Mouse (Mus musculus) midbrain, embryonic 15.5 days (tissue): ENCODE measurements around the gene Dapk1. TPM values are rescaled to one million over a fixed set of nuclear protein-coding genes. Genes with fewer than 3 reads are reported as not detected.

Experiments
- ATAC-seq: fragments of 200-750 bp; cut with Nextera tagmentation; replicated peaks from 2 replicates; pipeline ENCODE4 v1.8.0; 2017; ENCODE audit warnings: moderate TSS enrichment
- H3K27ac ChIP-seq: fragments of 300-500 bp; sonication (generic); 2 replicates; pipeline ENCODE4 v1.5.1; 2015; ENCODE audit warnings: mild to moderate bottlenecking, inconsistent platforms
- H3K27me3 ChIP-seq: fragments of 300-500 bp; sonication (generic); replicated peaks from 2 replicates; pipeline ENCODE4 v1.6.1; 2015; ENCODE audit warnings: inconsistent platforms
- H3K36me3 ChIP-seq: fragments of 300-500 bp; sonication (generic); replicated peaks from 2 replicates; pipeline ENCODE4 v1.6.1; 2015; ENCODE audit warnings: inconsistent platforms
- H3K4me1 ChIP-seq: fragments of 300-500 bp; sonication (generic); 2 replicates; pipeline ENCODE4 v1.6.1; 2015; ENCODE audit warnings: inconsistent platforms
- H3K4me2 ChIP-seq: fragments of 300-500 bp; sonication (generic); 2 replicates; pipeline ENCODE4 v1.6.1; 2015; ENCODE audit warnings: inconsistent platforms, mild to moderate bottlenecking, moderate library complexity
- H3K4me3 ChIP-seq: fragments of 300-500 bp; sonication (generic); 2 replicates; pipeline ENCODE4 v1.5.1; 2015; ENCODE audit warnings: mild to moderate bottlenecking, inconsistent platforms
- H3K9ac ChIP-seq: fragments of 300-500 bp; sonication (generic); 2 replicates; pipeline ENCODE4 v1.6.1; 2015; ENCODE audit warnings: mild to moderate bottlenecking, inconsistent platforms
- H3K9me3 ChIP-seq: fragments of 300-500 bp; sonication (generic); 2 replicates; pipeline ENCODE4 v1.6.1; 2016; ENCODE audit warnings: inconsistent platforms
- WGBS: fragments of 180-500 bp; shearing (Covaris S2); methylation state at CpG from one replicate; pipeline ENCODE4 v1.1.7; 2015; ENCODE audit warnings: mixed read lengths; 5-methylcytosine and 5-hydroxymethylcytosine counted together
- polyA plus RNA-seq: library from polyadenylated mRNA; unstranded; fragments of >200 nt; fragmentation: Nextera tagmentation; extraction: Ambion mirVana; gene quantifications from 2 replicates; pipeline ENCODE4 v1.2.1, GENCODE M21; 2015

Gene Dapk1
- polyA plus RNA-seq, 1 experiment from 2014 or later = 48.4 TPM

- ATAC-seq = no peak
- H3K36me3 ChIP-seq = no peaks in the 10 kb centered on the region
Observed at GRCm38 (mm10) chr13:60648350-60648749, 46.6 kb downstream of the Dapk1 start.

GRCm38 (mm10) chr13:60650000-60650399, 48.3 kb downstream of the Dapk1 start:
- Histone ChIP-seq H3K4me2 (no peak overlapping the region), H3K4me3 (no peak overlapping the region), H3K9me3 (no peaks in the 10 kb centered on the region), H3K27me3 (no peaks in the 10 kb centered on the region), H3K4me1 (no peaks in the 10 kb centered on the region), H3K9ac (no peak overlapping the region), H3K27ac (no peak overlapping the region), H3K36me3 (no peaks in the 10 kb centered on the region)
- ATAC-seq = no peak
- WGBS = 93% methylated on average over 11 of the region's 11 CpGs

More at GRCm38 (mm10) chr13:60648350-60648749, 46.6 kb downstream of the Dapk1 start:
- H3K4me3 ChIP-seq = no peak overlapping the region
- no peaks in the 10 kb centered on the region for H3K4me1 ChIP-seq
- no peak overlapping the region for H3K9ac ChIP-seq
- H3K27me3 ChIP-seq = no peaks in the 10 kb centered on the region
- no peak overlapping the region for H3K27ac ChIP-seq
- no peak overlapping the region for H3K4me2 ChIP-seq
- no peaks in the 10 kb centered on the region for H3K9me3 ChIP-seq
- WGBS = 91% methylated on average over 5 of the region's 5 CpGs

DNA sequence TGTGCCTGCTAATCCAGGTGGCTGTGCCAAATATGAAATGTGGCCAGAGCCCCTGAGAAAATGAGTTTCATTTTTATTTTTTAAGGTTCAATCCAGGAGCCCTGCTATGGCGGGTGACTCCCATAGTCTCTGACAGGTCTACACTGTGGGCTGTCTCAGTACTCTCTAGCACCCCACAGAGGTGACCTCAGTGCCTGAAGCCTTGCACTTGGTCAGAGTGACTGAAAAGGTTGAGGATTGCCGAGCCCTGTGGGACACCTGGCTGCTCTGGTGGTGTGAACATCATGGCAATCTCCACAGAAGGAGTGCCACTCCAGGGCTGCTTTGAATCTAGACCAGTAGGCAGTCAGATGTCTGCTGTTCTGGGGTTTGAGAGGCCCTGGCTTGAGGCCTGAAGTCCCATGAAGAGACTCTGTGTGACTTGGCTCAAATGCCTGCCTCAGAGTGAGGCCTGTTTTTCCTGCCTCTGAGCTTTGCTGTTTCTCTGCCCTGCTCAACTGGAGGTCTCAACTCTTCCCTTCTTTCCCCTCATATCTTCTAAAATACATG, 52.3 kb downstream of the Dapk1 start:
- no peak overlapping the region for H3K4me3 ChIP-seq
- no peaks in the 10 kb centered on the region for H3K36me3 ChIP-seq
- H3K27me3 ChIP-seq = no peaks in the 10 kb centered on the region
- ATAC-seq = 0 out of 2 replicates have a peak, but pooled peaks have one; percentile 7
- H3K9ac ChIP-seq = no peak overlapping the region
- H3K27ac ChIP-seq = no peak overlapping the region
- no peaks in the 10 kb centered on the region for H3K4me1 ChIP-seq
- H3K9me3 ChIP-seq = no peaks in the 10 kb centered on the region
- 89% methylated on average over 2 of the region's 2 CpGs for WGBS
- no peak overlapping the region for H3K4me2 ChIP-seq

DNA sequence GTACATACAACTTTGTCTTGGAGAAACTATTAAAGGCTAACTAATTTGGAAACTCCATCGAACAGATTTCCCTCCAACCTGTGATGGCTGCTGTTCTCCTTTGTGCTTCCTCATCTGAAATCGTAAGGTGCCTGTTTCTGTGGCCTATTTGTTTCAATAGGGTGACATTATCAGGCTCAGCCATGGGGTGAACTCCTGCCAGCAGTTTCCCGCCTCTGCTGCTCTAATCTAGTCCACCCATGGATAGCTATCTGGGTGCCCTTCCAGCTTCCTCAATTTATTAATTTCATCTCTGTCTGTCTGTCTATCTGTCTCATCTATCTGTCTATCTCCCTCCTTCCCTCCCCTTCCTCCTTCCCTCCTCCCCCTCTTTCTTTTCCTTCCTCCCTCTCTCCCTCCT, 53.5 kb downstream of the Dapk1 start:
- 85% methylated on average over 3 of the region's 3 CpGs for WGBS
- H3K36me3 ChIP-seq = no peaks in the 10 kb centered on the region
- H3K9ac ChIP-seq = no peak overlapping the region
- no peak for ATAC-seq
- no peaks in the 10 kb centered on the region for H3K9me3 ChIP-seq
- no peaks in the 10 kb centered on the region for H3K27me3 ChIP-seq
- H3K4me2 ChIP-seq = no peak overlapping the region
- no peak overlapping the region for H3K4me3 ChIP-seq
- H3K4me1 ChIP-seq = no peaks in the 10 kb centered on the region
- no peak overlapping the region for H3K27ac ChIP-seq

GRCm38 (mm10) chr13:60659600-60659999, 57.9 kb downstream of the Dapk1 start:
- Histone ChIP-seq H3K4me2 (no peak overlapping the region), H3K27ac (no peak overlapping the region), H3K9ac (no peak overlapping the region), H3K27me3 (no peaks in the 10 kb centered on the region), H3K4me3 (no peak overlapping the region), H3K4me1 (peaks cover 15% of the 10 kb centered on the region; the same call in 1 of the 2 replicates), H3K9me3 (no peaks in the 10 kb centered on the region), H3K36me3 (no peaks in the 10 kb centered on the region)
- no peak for ATAC-seq
- 86% methylated on average over 1 of the region's 1 CpGs for WGBS

DNA sequence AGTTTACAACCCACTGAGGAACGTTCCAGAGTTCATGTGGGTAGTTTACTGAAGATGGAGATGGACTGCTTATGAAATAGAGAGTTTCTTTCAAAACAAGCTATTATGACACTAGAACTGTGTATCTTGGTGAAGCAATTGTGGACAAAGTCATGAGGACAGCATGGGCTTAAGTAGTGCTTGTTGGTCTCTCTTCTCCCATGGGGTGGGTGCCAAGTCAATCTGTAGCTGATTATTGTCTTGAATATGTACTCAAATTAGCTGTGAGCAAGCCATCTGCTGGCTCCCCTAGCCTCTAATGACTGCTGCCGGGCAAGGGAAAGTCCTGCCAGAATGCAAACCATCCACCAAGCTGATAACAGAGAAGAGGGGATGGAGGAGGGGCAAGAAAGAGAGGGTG, 58.3 kb downstream of the Dapk1 start:
- Histone ChIP-seq H3K4me3 (no peak overlapping the region), H3K27me3 (no peaks in the 10 kb centered on the region), H3K9ac (no peak overlapping the region), H3K4me2 (no peak overlapping the region), H3K36me3 (no peaks in the 10 kb centered on the region), H3K9me3 (no peaks in the 10 kb centered on the region), H3K4me1 (peaks cover 15% of the 10 kb centered on the region; the same call in 1 of the 2 replicates), H3K27ac (no peak overlapping the region)
- ATAC-seq = no peak
- 64% methylated on average over 2 of the region's 2 CpGs for WGBS

DNA sequence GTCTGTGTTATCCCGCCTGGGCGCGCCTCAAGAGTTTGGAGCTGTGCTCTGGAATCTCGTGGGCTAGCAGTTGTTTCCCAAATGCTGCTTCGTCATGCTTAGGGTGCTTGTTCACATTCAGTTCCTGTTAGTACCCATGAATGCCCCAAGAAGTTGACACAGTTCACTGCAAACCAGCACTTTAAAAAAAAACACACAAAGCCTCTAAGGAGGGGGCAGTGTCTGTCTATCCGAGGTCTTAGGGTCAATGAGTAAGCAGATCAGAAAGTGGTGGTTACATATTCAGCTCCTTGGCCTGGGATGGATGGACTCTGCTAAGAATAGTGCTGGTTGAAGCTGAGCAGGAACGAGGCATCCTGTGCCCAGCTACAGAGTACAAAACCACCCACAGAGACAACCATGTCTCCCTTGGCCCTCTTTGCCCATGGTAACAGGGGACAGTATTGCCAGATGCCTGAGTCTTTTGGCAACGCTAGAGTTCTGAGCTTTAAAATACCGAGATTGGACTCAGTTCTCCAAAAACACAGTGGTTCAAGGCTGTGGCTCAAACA, 59.0 kb downstream of the Dapk1 start:
- no peak overlapping the region for H3K9ac ChIP-seq
- H3K4me2 ChIP-seq = no peak overlapping the region
- H3K27me3 ChIP-seq = no peaks in the 10 kb centered on the region
- H3K27ac ChIP-seq = no peak overlapping the region
- no peaks in the 10 kb centered on the region for H3K36me3 ChIP-seq
- H3K4me1 ChIP-seq = peaks cover 15% of the 10 kb centered on the region; the same call in 1 of the 2 replicates
- no peak for ATAC-seq
- no peaks in the 10 kb centered on the region for H3K9me3 ChIP-seq
- no peak overlapping the region for H3K4me3 ChIP-seq
- WGBS = 79% methylated on average over 9 of the region's 9 CpGs

DNA sequence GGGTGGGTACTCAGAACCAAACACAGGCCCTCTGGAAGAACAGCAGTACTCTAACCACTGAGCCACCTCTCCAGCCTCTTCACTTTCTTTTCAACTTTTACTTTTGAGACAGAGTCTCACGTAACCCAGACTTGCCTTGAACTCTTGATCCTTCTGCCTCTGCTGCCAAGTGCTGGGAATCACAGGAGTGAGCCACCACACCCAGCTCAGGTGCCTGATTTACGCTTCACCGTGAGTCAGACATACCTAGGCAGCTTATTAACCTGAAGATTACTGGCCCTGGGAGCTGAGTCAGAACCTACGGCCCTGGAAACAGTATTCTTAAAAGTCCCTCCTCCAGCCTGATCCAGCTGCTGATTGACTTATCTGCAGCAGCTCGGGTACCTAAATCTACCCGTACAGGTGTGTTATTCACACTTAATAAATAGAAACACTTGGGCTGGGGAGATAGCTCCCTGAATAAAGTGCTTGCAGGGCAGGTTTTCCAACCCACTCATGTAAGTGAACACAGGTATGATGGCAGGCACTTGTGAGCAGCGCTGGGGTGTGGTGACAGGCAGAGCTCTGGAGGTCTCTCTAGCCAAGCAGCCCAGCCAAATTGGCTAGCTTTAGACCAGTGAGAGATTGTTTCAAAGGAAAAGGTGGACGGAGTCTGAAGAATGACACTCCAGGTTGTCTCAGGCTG, 60.9 kb downstream of the Dapk1 start:
- no peak overlapping the region for H3K4me3 ChIP-seq
- no peak overlapping the region for H3K4me2 ChIP-seq
- no peak overlapping the region for H3K9ac ChIP-seq
- no peak overlapping the region for H3K27ac ChIP-seq
- 94% methylated on average over 8 of the region's 8 CpGs for WGBS
- ATAC-seq = no peak
- no peaks in the 10 kb centered on the region for H3K9me3 ChIP-seq
- H3K27me3 ChIP-seq = no peaks in the 10 kb centered on the region
- H3K36me3 ChIP-seq = no peaks in the 10 kb centered on the region
- H3K4me1 ChIP-seq = peaks cover 15% of the 10 kb centered on the region; the same call in 1 of the 2 replicates

DNA sequence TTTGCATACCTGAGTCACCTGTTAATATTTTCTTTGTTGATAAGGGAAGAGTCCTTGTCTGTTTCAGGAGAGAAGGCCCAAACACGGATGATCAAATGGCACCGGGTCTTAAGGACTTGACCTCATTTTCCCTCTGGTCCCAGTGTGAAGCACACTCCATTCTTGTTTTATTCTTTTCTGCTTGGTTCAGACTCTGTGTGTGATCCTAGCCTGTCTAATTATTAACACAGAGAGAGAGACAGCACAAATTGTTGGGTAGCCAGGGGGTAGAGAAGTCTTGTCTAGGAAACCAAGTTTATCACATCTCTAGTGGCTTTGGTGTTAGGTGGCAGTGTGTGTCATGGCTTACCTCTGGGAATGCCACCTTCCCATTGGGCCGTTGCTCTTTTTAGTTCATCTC, 62.3 kb downstream of the Dapk1 start:
- Histone ChIP-seq H3K36me3 (no peaks in the 10 kb centered on the region), H3K27ac (peak overlapping the region; percentile 21; the same call in 1 of the 2 replicates)
- WGBS = 74% methylated on average over 3 of the region's 3 CpGs

DNA sequence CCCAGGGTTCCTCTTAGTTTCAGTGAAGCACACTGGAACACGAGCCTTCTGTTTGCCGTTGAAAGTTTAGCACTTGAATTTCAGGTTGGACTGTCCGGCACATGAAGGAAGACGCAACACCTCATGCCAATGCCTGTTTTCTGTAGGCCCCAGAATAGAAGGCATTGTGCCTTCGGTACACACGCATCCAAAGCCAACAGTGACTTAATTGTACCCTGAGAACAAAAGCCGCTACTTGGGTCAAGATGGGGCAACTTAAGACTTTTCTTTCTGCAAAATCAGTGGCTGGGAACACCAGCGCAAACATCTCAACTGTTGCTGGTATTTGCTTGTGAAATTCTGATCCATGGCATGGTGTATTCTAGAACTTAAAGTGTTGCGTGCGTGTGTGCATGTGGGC, 63.1 kb downstream of the Dapk1 start:
- no peak for ATAC-seq
- Histone ChIP-seq H3K27me3 (no peaks in the 10 kb centered on the region), H3K4me3 (no peak overlapping the region), H3K4me1 (peaks cover 15% of the 10 kb centered on the region; the same call in 1 of the 2 replicates), H3K36me3 (no peaks in the 10 kb centered on the region), H3K27ac (no peak overlapping the region), H3K9ac (no peak overlapping the region), H3K9me3 (no peaks in the 10 kb centered on the region), H3K4me2 (no peak overlapping the region)
- 85% methylated on average over 10 of the region's 10 CpGs for WGBS

More for the DNA sequence above, 62.3 kb downstream of the Dapk1 start:
- peaks cover 15% of the 10 kb centered on the region; the same call in 1 of the 2 replicates for H3K4me1 ChIP-seq
- H3K4me2 ChIP-seq = no peak overlapping the region
- H3K9ac ChIP-seq = no peak overlapping the region
- no peak overlapping the region for H3K4me3 ChIP-seq
- no peak for ATAC-seq
- no peaks in the 10 kb centered on the region for H3K27me3 ChIP-seq
- H3K9me3 ChIP-seq = no peaks in the 10 kb centered on the region

DNA sequence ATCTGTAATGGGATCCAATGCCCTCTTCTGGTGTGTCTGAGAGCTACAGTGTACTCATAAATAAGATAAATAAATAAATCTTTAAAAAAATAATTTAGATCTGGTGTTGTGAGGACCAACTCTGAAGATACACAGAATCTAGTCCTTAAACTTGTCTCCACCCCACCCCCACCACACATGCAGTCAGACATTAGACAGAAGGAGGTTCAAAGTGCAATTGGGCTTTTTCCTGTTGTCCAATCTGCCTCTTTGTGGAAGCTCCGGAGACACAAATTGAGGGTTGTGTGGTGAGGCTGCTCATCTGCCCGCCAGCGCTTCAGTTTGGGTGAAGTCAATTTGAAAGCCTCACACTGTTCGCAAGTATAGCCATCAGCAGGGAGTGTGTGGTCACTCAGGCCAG, 63.7 kb downstream of the Dapk1 start:
- ATAC-seq = no peak
- WGBS = 94% methylated on average over 4 of the region's 4 CpGs

GRCm38 (mm10) chr13:60668036-60668435, 66.3 kb downstream of the Dapk1 start:
- Histone ChIP-seq H3K27me3 (no peaks in the 10 kb centered on the region), H3K4me3 (no peak overlapping the region), H3K36me3 (no peaks in the 10 kb centered on the region), H3K27ac (no peak overlapping the region), H3K4me2 (no peak overlapping the region), H3K9me3 (no peaks in the 10 kb centered on the region), H3K9ac (no peak overlapping the region), H3K4me1 (peaks cover 19% of the 10 kb centered on the region)
- no peak for ATAC-seq
- 84% methylated on average over 6 of the region's 6 CpGs for WGBS

More for the DNA sequence above, 63.7 kb downstream of the Dapk1 start:
- H3K4me1 ChIP-seq = peaks cover 15% of the 10 kb centered on the region; the same call in 1 of the 2 replicates
- no peak overlapping the region for H3K4me3 ChIP-seq
- H3K9me3 ChIP-seq = no peaks in the 10 kb centered on the region
- H3K27ac ChIP-seq = no peak overlapping the region
- H3K4me2 ChIP-seq = no peak overlapping the region
- H3K9ac ChIP-seq = no peak overlapping the region
- no peaks in the 10 kb centered on the region for H3K36me3 ChIP-seq
- H3K27me3 ChIP-seq = no peaks in the 10 kb centered on the region
